Mouse (Mus musculus) MEL (cell line): ENCODE measurements around the gene Vsig10l. TPM values are rescaled to one million over a fixed set of nuclear protein-coding genes. Genes with fewer than 3 reads are reported as not detected.

Experiments
- DNase-seq: peaks from one replicate; pipeline ENCODE4 v3.0.0; 2011; ENCODE audit warnings: low read depth, low spot score
- H3K27ac ChIP-seq: 2 replicates; pipeline ENCODE4 v1.5.1; 2012; ENCODE audit warnings: low read depth, mild to moderate bottlenecking, control low read depth, low read length, moderate library complexity; ENCODE audit not compliant: control insufficient read depth
- H3K27me3 ChIP-seq, 2 experiments: fragments of 150-350 bp in 1 of 2; sonication (generic) in 1 of 2; 2 replicates each; pipeline ENCODE4 v1.6.1; 2012; ENCODE audit warnings: low read length in 2 of 2, mild to moderate bottlenecking in 2 of 2, improper control_type of control experiment in 1 of 2, moderate library complexity in 1 of 2; ENCODE audit not compliant: insufficient read depth in 2 of 2, control insufficient read depth in 1 of 2
- H3K36me3 ChIP-seq, 2 experiments: 2 replicates each; pipeline ENCODE4 v1.6.1; 2012 to 2014; ENCODE audit warnings: low read length in 2 of 2, improper control_type of control experiment in 1 of 2, inconsistent platforms in 1 of 2, mild to moderate bottlenecking in 1 of 2; ENCODE audit not compliant: insufficient read depth in 2 of 2, control insufficient read depth in 1 of 2
- H3K4me1 ChIP-seq, 2 experiments: fragments of 150-350 bp in 1 of 2; sonication (generic) in 1 of 2; 2 replicates each; pipeline ENCODE4 v1.6.1; 2012; ENCODE audit warnings: low read length in 2 of 2, improper control_type of control experiment in 1 of 2, mild to moderate bottlenecking in 1 of 2; ENCODE audit not compliant: insufficient read depth in 2 of 2, control insufficient read depth in 1 of 2
- H3K4me3 ChIP-seq, 2 experiments: fragments of 150-350 bp in 1 of 2; sonication (generic) in 1 of 2; 2 replicates each; pipeline ENCODE4 v1.5.1; 2012; ENCODE audit warnings: low read depth in 2 of 2, low read length in 2 of 2, mild to moderate bottlenecking in 2 of 2, moderate library complexity in 2 of 2, control low read depth in 1 of 2, improper control_type of control experiment in 1 of 2; ENCODE audit not compliant: control insufficient read depth in 1 of 2, insufficient read depth in 1 of 2
- H3K79me2 ChIP-seq: 2 replicates; pipeline ENCODE4 v1.6.1; 2012; ENCODE audit warnings: mild to moderate bottlenecking, low read length, moderate library complexity; ENCODE audit not compliant: control insufficient read depth, poor library complexity, insufficient read depth
- H3K9ac ChIP-seq: 2 replicates; pipeline ENCODE4 v1.6.1; 2012; ENCODE audit warnings: low read depth, mild to moderate bottlenecking, control low read depth, low read length, moderate library complexity; ENCODE audit not compliant: control insufficient read depth, poor library complexity, severe bottlenecking
- H3K9me3 ChIP-seq: fragments of 150-350 bp; sonication (generic); replicated peaks from 2 replicates; pipeline ENCODE4 v1.6.1; 2012; ENCODE audit warnings: mild to moderate bottlenecking, low read length, improper control_type of control experiment, moderate library complexity; ENCODE audit not compliant: insufficient read depth
- BHLHE40 ChIP-seq: IDR thresholded peaks from 2 replicates; pipeline ENCODE4 v1.6.1; 2012; ENCODE audit warnings: low read depth, mild to moderate bottlenecking, inconsistent platforms, low read length, improper control_type of control experiment, borderline replicate concordance
- CHD2 ChIP-seq: IDR thresholded peaks from 2 replicates; pipeline ENCODE4 v1.6.1; 2011; ENCODE audit warnings: low read length, improper control_type of control experiment
- CTCF ChIP-seq, 3 experiments: IDR thresholded peaks in 2 of 3; conservative IDR thresholded peaks in 1 of 3; 2 replicates each; pipeline ENCODE4 v1.5.1; 2011 to 2012; ENCODE audit warnings: low read length in 3 of 3, low read depth in 2 of 3, mild to moderate bottlenecking in 2 of 3, improper control_type of control experiment in 1 of 3, inconsistent platforms in 1 of 3, mixed read lengths in 1 of 3, moderate library complexity in 1 of 3; ENCODE audit not compliant: control insufficient read depth in 1 of 3, insufficient read depth in 1 of 3, poor library complexity in 1 of 3, severe bottlenecking in 1 of 3
- E2F4 ChIP-seq: IDR thresholded peaks from 2 replicates; pipeline ENCODE4 v1.6.1; 2011; ENCODE audit warnings: low read depth, low read length, improper control_type of control experiment, borderline replicate concordance
- ELF1 ChIP-seq: IDR thresholded peaks from 2 replicates; pipeline ENCODE4 v1.6.1; 2014; ENCODE audit warnings: low read depth, mild to moderate bottlenecking, inconsistent platforms, low read length, improper control_type of control experiment, moderate library complexity
- EP300 ChIP-seq, 2 experiments: IDR thresholded peaks; 2 replicates each; pipeline ENCODE4 v1.6.1; 2011; ENCODE audit warnings: improper control_type of control experiment in 2 of 2, low read length in 2 of 2, low read depth in 1 of 2, mild to moderate bottlenecking in 1 of 2
- HCFC1 ChIP-seq: IDR thresholded peaks from 2 replicates; pipeline ENCODE4 v1.6.1; 2012; ENCODE audit warnings: low read depth, mild to moderate bottlenecking, inconsistent platforms, low read length, improper control_type of control experiment, moderate library complexity
- KAT2A ChIP-seq: conservative IDR thresholded peaks from 2 replicates; pipeline ENCODE4 v1.6.1; 2012; ENCODE audit warnings: low read depth, low read length, improper control_type of control experiment, inconsistent platforms
- MAFK ChIP-seq: IDR thresholded peaks from 2 replicates; pipeline ENCODE4 v1.6.1; 2011; ENCODE audit warnings: low read depth, mild to moderate bottlenecking, low read length, improper control_type of control experiment, borderline replicate concordance
- MYB ChIP-seq: IDR thresholded peaks from 2 replicates; pipeline ENCODE4 v1.6.1; 2011; ENCODE audit warnings: mild to moderate bottlenecking, low read depth, low read length, improper control_type of control experiment
- MYC ChIP-seq: IDR thresholded peaks from 2 replicates; pipeline ENCODE4 v1.6.1; 2011; ENCODE audit warnings: low read depth, mild to moderate bottlenecking, low read length, improper control_type of control experiment, moderate library complexity
- NRF1 ChIP-seq: IDR thresholded peaks from 2 replicates; pipeline ENCODE4 v1.6.1; 2014; ENCODE audit warnings: low read depth, mild to moderate bottlenecking, inconsistent platforms, low read length, improper control_type of control experiment, moderate library complexity; ENCODE audit not compliant: poor library complexity, insufficient read depth, severe bottlenecking
- POLR2A ChIP-seq, 2 experiments: IDR thresholded peaks; 2 replicates each; pipeline ENCODE4 v1.6.1; 2011 to 2012; ENCODE audit warnings: low read length in 2 of 2, mild to moderate bottlenecking in 2 of 2, control low read depth in 1 of 2, improper control_type of control experiment in 1 of 2, low read depth in 1 of 2, moderate library complexity in 1 of 2; ENCODE audit not compliant: control insufficient read depth in 1 of 2, insufficient read depth in 1 of 2, poor library complexity in 1 of 2
- TBP ChIP-seq: IDR thresholded peaks from 2 replicates; pipeline ENCODE4 v1.8.0; 2011; ENCODE audit warnings: low read depth, low read length, improper control_type of control experiment
- UBTF ChIP-seq: IDR thresholded peaks from 2 replicates; pipeline ENCODE4 v1.6.1; 2012; ENCODE audit warnings: low read depth, mild to moderate bottlenecking, inconsistent platforms, low read length, improper control_type of control experiment, moderate library complexity, borderline replicate concordance; ENCODE audit not compliant: insufficient read depth
- USF2 ChIP-seq, 2 experiments: IDR thresholded peaks; 2 replicates each; pipeline ENCODE4 v1.6.1; 2011 to 2012; ENCODE audit warnings: improper control_type of control experiment in 2 of 2, low read length in 2 of 2, borderline replicate concordance in 1 of 2, inconsistent platforms in 1 of 2, low read depth in 1 of 2, mild to moderate bottlenecking in 1 of 2; ENCODE audit not compliant: insufficient read depth in 1 of 2
- ZC3H11A ChIP-seq: IDR thresholded peaks from 2 replicates; pipeline ENCODE4 v1.6.1; 2012; ENCODE audit warnings: low read depth, mild to moderate bottlenecking, inconsistent platforms, low read length, improper control_type of control experiment
- ZKSCAN1 ChIP-seq: IDR thresholded peaks from 2 replicates; pipeline ENCODE4 v1.6.1; 2012; ENCODE audit warnings: low read depth, mild to moderate bottlenecking, inconsistent platforms, low read length, improper control_type of control experiment, moderate library complexity
- ZNF384 ChIP-seq: IDR thresholded peaks from 2 replicates; pipeline ENCODE4 v1.6.1; 2012; ENCODE audit warnings: low read depth, mild to moderate bottlenecking, inconsistent platforms, low read length, improper control_type of control experiment
- polyA plus RNA-seq, 2 experiments: library from polyadenylated mRNA; stranded (reverse) in 1 of 2; unstranded in 1 of 2; fragments of >175 nt in 1 of 2; fragments of >200 nt in 1 of 2; gene quantifications; 2 replicates each; pipeline versions ENCODE4 v1.2.1 to v1.2.4; 2012; ENCODE audit warnings: low replicate concordance in 2 of 2, low read depth in 1 of 2; ENCODE audit not compliant: insufficient read length in 2 of 2, insufficient read depth in 1 of 2, missing spikeins in 1 of 2
- total RNA-seq: library from RNA; depleted of rRNA; stranded (reverse); fragments of 300-350 nt; gene quantifications from 2 replicates; pipeline ENCODE4 v1.2.3, GENCODE M21; 2012

The Vsig10l gene
- total and polyA plus RNA-seq, 3 experiments = 0.08 to 0.65 TPM; not detected in 1

DNA sequence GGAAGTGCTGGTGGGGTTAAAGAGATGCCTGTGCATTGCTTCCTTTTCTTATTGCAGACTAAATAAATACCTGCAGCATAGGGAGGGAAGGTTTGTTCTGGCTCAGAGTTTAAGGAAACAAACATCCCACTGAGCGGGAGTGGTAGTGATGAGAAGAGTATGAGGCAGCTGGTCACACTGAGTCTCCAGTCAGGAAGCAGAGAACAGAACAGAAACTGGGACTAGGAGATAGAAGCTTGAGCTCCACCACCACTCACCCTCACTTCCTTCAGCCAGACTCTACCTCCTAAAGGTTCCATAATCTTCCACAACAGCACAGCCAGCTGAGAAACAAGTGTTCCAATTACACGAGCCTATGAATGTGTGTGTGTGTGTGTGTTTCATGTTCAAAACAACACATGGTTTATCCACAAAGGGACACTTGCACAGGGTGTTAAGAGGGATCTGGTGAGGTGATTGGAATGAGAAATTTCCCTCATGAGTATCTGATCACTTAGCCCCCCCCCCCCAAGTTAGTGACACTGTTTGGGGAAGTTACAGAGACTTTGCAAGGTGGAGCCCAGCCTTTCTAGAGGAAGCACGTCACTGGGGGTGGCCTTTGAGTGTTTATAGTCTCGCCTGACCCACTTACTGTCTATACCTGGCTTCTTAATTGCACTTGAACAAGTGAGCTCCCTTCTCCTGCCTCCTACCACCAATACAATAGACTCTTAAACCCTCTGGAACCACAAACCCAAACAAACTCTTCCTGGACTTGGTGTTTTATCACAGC is 48.9 kb downstream of the Vsig10l start:
- Histone ChIP-seq H3K9ac (no peak overlapping the region), H3K9me3 (no peaks in the 10 kb centered on the region), H3K27me3 (no peaks in the 10 kb centered on the region), H3K4me3 (no peak overlapping the region), H3K27ac (no peak overlapping the region), H3K4me1 (no peaks in the 10 kb centered on the region), H3K36me3 (no peaks in the 10 kb centered on the region), H3K79me2 (no peaks in the 10 kb centered on the region)
- TF ChIP-seq ELF1 = no peak
- no peak for DNase-seq

DNA sequence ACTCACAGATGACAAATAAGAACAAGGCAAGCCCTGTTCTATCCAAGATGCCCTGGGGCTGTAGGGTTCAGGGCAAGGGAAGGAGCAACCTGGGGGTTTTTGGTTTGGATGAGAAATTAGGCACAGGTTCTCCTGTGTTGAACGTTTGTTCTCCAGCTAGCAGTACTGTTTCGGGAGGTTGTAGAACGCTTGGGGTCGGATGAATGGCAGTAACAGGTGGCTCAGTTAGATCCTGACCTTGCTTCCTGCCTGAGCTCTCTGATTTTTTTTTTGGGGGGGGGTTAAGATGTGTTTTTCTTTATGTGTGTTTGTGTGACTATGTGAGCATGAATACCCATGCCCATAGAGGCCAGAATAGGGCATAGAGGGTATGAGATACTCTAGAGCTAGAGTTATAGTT is 49.6 kb downstream of the Vsig10l start:
- H3K79me2 ChIP-seq = no peaks in the 10 kb centered on the region
- no peak overlapping the region for H3K9ac ChIP-seq
- H3K4me1 ChIP-seq = no peaks in the 10 kb centered on the region
- no peak overlapping the region for H3K27ac ChIP-seq
- no peak for TF ChIP-seq NRF1
- TF ChIP-seq MYB = no peak
- no peak for TF ChIP-seq E2F4
- TF ChIP-seq HCFC1 = no peak
- TF ChIP-seq TBP = no peak
- TF ChIP-seq MYC = no peak
- no peak for TF ChIP-seq BHLHE40
- no peak for TF ChIP-seq UBTF
- TF ChIP-seq EP300 (IDR thresholded peaks at IDR 0.05; ENCODE audit: low read depth in 1 of 2, low read length in 2 of 2) = no peak
- TF ChIP-seq ZC3H11A = no peak
- TF ChIP-seq USF2 (IDR thresholded peaks at IDR 0.05; ENCODE audit: borderline replicate concordance in 1 of 2, insufficient read depth in 1 of 2, low read depth in 1 of 2, low read length in 2 of 2) = no peak
- TF ChIP-seq POLR2A (IDR thresholded peaks at IDR 0.05; ENCODE audit: control insufficient read depth in 1 of 2, insufficient read depth in 1 of 2, low read depth in 1 of 2, low read length in 2 of 2, poor library complexity in 1 of 2) = no peak
- no peak for TF ChIP-seq CHD2
- no peak for TF ChIP-seq CTCF (IDR thresholded peaks at IDR 0.05 in 2 of 3, conservative IDR thresholded peaks at IDR 0.05 in 1 of 3; ENCODE audit: control insufficient read depth in 1 of 3, insufficient read depth in 1 of 3, low read depth in 2 of 3, low read length in 3 of 3, poor library complexity in 1 of 3, severe bottlenecking in 1 of 3)
- no peak for TF ChIP-seq ZKSCAN1
- TF ChIP-seq KAT2A = no peak
- TF ChIP-seq MAFK = no peak
- no peak for TF ChIP-seq ZNF384
- no peak overlapping the region for H3K4me3 ChIP-seq
- H3K27me3 ChIP-seq = no peaks in the 10 kb centered on the region
- no peaks in the 10 kb centered on the region for H3K36me3 ChIP-seq
- H3K9me3 ChIP-seq = no peaks in the 10 kb centered on the region
- DNase-seq = no peak
